Comparison of ENCODE assay signal across 23 mouse cellular contexts in the genomic region with DNA sequence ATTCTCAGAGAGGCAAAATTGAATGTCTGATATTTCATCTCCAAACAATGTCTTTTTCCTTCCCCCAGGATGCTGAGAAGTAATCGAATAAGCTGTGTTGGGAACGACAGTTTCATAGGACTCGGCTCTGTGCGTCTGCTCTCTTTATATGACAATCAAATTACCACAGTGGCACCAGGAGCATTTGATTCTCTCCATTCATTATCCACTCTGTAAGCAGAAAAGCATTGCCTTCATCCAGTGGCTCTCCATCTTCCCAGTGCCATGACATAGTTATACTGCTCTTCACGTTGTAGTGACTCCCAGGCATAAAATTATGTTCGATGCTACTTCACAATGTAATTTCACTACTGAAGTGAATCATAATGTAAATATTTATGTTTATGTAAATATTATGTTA.
DNase-seq lines count a peak whose midpoint lies in the region; ATAC-seq lines count a peak whose summit lies in the region.
"Had no signal": no experiment of that assay in that cellular context is flagged by ENCODE, and none has a peak within 500 bp of the region (broad histone marks: within the 10 kb centered on the region; RNA-seq: fewer than 3 reads in every experiment).

No protein-coding gene starts in this region.

- H3K36me3 ChIP-seq in hindbrain, embryonic 11.5 days (ENCODE audit: control insufficient read depth, insufficient read depth, low read length) = no peaks in the 10 kb centered on the region
- H3K36me3 ChIP-seq in hindbrain, embryonic 14.5 days (replicated peaks; ENCODE audit: control insufficient read depth, insufficient read depth) = peaks cover 6% of the 10 kb centered on the region; the same call in 1 of the 2 replicates
- no peaks in the 10 kb centered on the region for H3K36me3 ChIP-seq in hindbrain, embryonic 15.5 days
- H3K36me3 ChIP-seq in hindbrain, embryonic 10.5 days = peaks cover 16% of the 10 kb centered on the region
- no peaks in the 10 kb centered on the region for H3K36me3 ChIP-seq in midbrain, embryonic 13.5 days
- H3K36me3 ChIP-seq in midbrain, embryonic 10.5 days = peaks cover 22% of the 10 kb centered on the region
- H3K36me3 ChIP-seq: embryonic facial prominence, embryonic 12.5 days; embryonic facial prominence, embryonic 15.5 days had no signal

- 86% methylated on average over 6 of the region's 6 CpGs for WGBS in hindbrain, embryonic 11.5 days
- WGBS in hindbrain, embryonic 14.5 days = 54% methylated on average over 6 of the region's 6 CpGs
- 67% methylated on average over 6 of the region's 6 CpGs for WGBS in hindbrain, embryonic 15.5 days
- 88% methylated on average over 6 of the region's 6 CpGs for WGBS in hindbrain, embryonic 10.5 days
- WGBS in midbrain, embryonic 13.5 days = 60% methylated on average over 6 of the region's 6 CpGs
- WGBS in midbrain, embryonic 10.5 days = 90% methylated on average over 6 of the region's 6 CpGs

- no peaks in the 10 kb centered on the region for H3K4me1 ChIP-seq in hindbrain, embryonic 11.5 days (replicated peaks; ENCODE audit: control insufficient read depth, insufficient read depth, low read length)
- H3K4me1 ChIP-seq in hindbrain, embryonic 14.5 days (replicated peaks; ENCODE audit: control insufficient read depth, insufficient read depth, low read length) = no peaks in the 10 kb centered on the region
- H3K4me1 ChIP-seq in hindbrain, embryonic 15.5 days (replicated peaks) = no peaks in the 10 kb centered on the region
- H3K4me1 ChIP-seq in hindbrain, embryonic 10.5 days (replicated peaks) = no peaks in the 10 kb centered on the region
- H3K4me1 ChIP-seq in midbrain, embryonic 13.5 days (replicated peaks) = peaks cover 6% of the 10 kb centered on the region; the same call in 1 of the 2 replicates
- H3K4me1 ChIP-seq in midbrain, embryonic 10.5 days = peaks cover 5% of the 10 kb centered on the region; the same call in 1 of the 2 replicates
- H3K4me1 ChIP-seq: embryonic facial prominence, embryonic 12.5 days; embryonic facial prominence, embryonic 15.5 days had no signal

- H3K27me3 ChIP-seq in hindbrain, embryonic 11.5 days (ENCODE audit: control insufficient read depth, insufficient read depth, low read length) = no peaks in the 10 kb centered on the region
- H3K27me3 ChIP-seq in hindbrain, embryonic 14.5 days (ENCODE audit: control insufficient read depth, insufficient read depth, low read length) = no peaks in the 10 kb centered on the region
- H3K27me3 ChIP-seq in hindbrain, embryonic 15.5 days = no peaks in the 10 kb centered on the region
- H3K27me3 ChIP-seq in hindbrain, embryonic 10.5 days (ENCODE audit: insufficient read depth, poor library complexity, severe bottlenecking) = no peaks in the 10 kb centered on the region
- no peaks in the 10 kb centered on the region for H3K27me3 ChIP-seq in midbrain, embryonic 13.5 days
- H3K27me3 ChIP-seq in midbrain, embryonic 10.5 days (ENCODE audit: low read depth, poor library complexity, severe bottlenecking) = no peaks in the 10 kb centered on the region
- H3K27me3 ChIP-seq: embryonic facial prominence, embryonic 12.5 days; embryonic facial prominence, embryonic 15.5 days had no signal

- H3K27ac ChIP-seq in hindbrain, embryonic 11.5 days (ENCODE audit: low read depth, low read length) = no peak overlapping the region
- H3K27ac ChIP-seq in hindbrain, embryonic 14.5 days = no peak overlapping the region
- H3K27ac ChIP-seq in hindbrain, embryonic 15.5 days (replicated peaks) = 0 out of 2 replicates have a peak overlapping the region, but pooled peaks have one; percentile 27
- H3K27ac ChIP-seq in hindbrain, embryonic 10.5 days = no peak overlapping the region
- H3K27ac ChIP-seq in midbrain, embryonic 13.5 days = no peak overlapping the region
- H3K27ac ChIP-seq in midbrain, embryonic 10.5 days (replicated peaks) = no peak overlapping the region
- H3K27ac ChIP-seq: embryonic facial prominence, embryonic 12.5 days; embryonic facial prominence, embryonic 15.5 days; gastrocnemius, adult 2 months had no signal

- H3K4me3 ChIP-seq in hindbrain, embryonic 11.5 days (ENCODE audit: low read depth, low read length) = no peak overlapping the region
- H3K4me3 ChIP-seq in hindbrain, embryonic 14.5 days (replicated peaks; ENCODE audit: low read length) = no peak overlapping the region
- H3K4me3 ChIP-seq in hindbrain, embryonic 15.5 days = no peak overlapping the region
- H3K4me3 ChIP-seq in hindbrain, embryonic 10.5 days = no peak overlapping the region
- no peak overlapping the region for H3K4me3 ChIP-seq in midbrain, embryonic 13.5 days (replicated peaks)
- no peak overlapping the region for H3K4me3 ChIP-seq in midbrain, embryonic 10.5 days
- H3K4me3 ChIP-seq: embryonic facial prominence, embryonic 12.5 days; embryonic facial prominence, embryonic 15.5 days; gastrocnemius, adult 2 months had no signal

- 0 out of 2 replicates have a peak, but pooled peaks have one; percentile 30 for ATAC-seq in hindbrain, embryonic 11.5 days (ENCODE audit: low FRiP score)
- ATAC-seq in hindbrain, embryonic 14.5 days (ENCODE audit: low FRiP score) = no peak
- ATAC-seq in hindbrain, embryonic 15.5 days (ENCODE audit: low FRiP score, low read depth) = no peak
- ATAC-seq in midbrain, embryonic 13.5 days = peak; percentile 56; the same call in 1 of the 2 replicates
- ATAC-seq: activated CD4-positive, CD25-positive, alpha-beta regulatory T cell, adult 4 months; forebrain, embryonic 14.5 days; forebrain, postnatal 0 days; inflammation-experienced regulatory T-cells, adult 6 months had no signal

- H3K9me3 ChIP-seq in hindbrain, embryonic 11.5 days (ENCODE audit: control insufficient read depth, low read length) = no peaks in the 10 kb centered on the region
- H3K9me3 ChIP-seq in hindbrain, embryonic 14.5 days (ENCODE audit: control insufficient read depth, low read length) = no peaks in the 10 kb centered on the region
- no peaks in the 10 kb centered on the region for H3K9me3 ChIP-seq in hindbrain, embryonic 15.5 days
- H3K9me3 ChIP-seq in hindbrain, embryonic 10.5 days = no peaks in the 10 kb centered on the region
- no peaks in the 10 kb centered on the region for H3K9me3 ChIP-seq in midbrain, embryonic 13.5 days
- no peaks in the 10 kb centered on the region for H3K9me3 ChIP-seq in midbrain, embryonic 10.5 days (replicated peaks)
- H3K9me3 ChIP-seq: embryonic facial prominence, embryonic 12.5 days; embryonic facial prominence, embryonic 15.5 days had no signal

- no peak overlapping the region for H3K9ac ChIP-seq in hindbrain, embryonic 11.5 days (ENCODE audit: low read depth, low read length)
- no peak overlapping the region for H3K9ac ChIP-seq in hindbrain, embryonic 14.5 days
- H3K9ac ChIP-seq in hindbrain, embryonic 15.5 days = no peak overlapping the region
- no peak overlapping the region for H3K9ac ChIP-seq in midbrain, embryonic 13.5 days (replicated peaks)
- H3K9ac ChIP-seq: embryonic facial prominence, embryonic 12.5 days; embryonic facial prominence, embryonic 15.5 days; forebrain, postnatal 0 days had no signal

- DNase-seq in hindbrain, embryonic 11.5 days (ENCODE audit: low spot score) = no peak
- DNase-seq in hindbrain, embryonic 14.5 days (ENCODE audit: low spot score) = no peak
- no peak for DNase-seq in hindbrain, embryonic 10.5 days (ENCODE audit: low spot score)
- DNase-seq in midbrain, embryonic 10.5 days (ENCODE audit: low spot score) = no peak
- no peak for DNase-seq in ovary, adult 18-20 months (ENCODE audit: low spot score)
- DNase-seq: adrenal gland, adult 8-10 months; adrenal gland, postnatal 25 days; cerebellum, adult 11 months; cerebellum, adult 2 months; cerebellum, adult 9-11 months; cerebellum, postnatal 25 days; forebrain, postnatal 0 days; gastrocnemius, adult 2 months; gastrocnemius, postnatal 14 days; heart, adult 11 months had no signal

- H3K4me2 ChIP-seq in hindbrain, embryonic 11.5 days (replicated peaks; ENCODE audit: low read depth, low read length) = no peak overlapping the region
- H3K4me2 ChIP-seq in hindbrain, embryonic 14.5 days (replicated peaks) = no peak overlapping the region
- H3K4me2 ChIP-seq in hindbrain, embryonic 15.5 days = no peak overlapping the region
- H3K4me2 ChIP-seq in midbrain, embryonic 13.5 days (replicated peaks) = no peak overlapping the region
- H3K4me2 ChIP-seq: embryonic facial prominence, embryonic 12.5 days; embryonic facial prominence, embryonic 15.5 days; heart, embryonic 11.5 days had no signal

Comparison
In these comparisons a context has a peak if more than half of its experiments do, and no peak if none do; other contexts are left out.
1. ATAC-seq: peak in hindbrain, embryonic 11.5 days (single experiment) and midbrain, embryonic 13.5 days (single experiment); none in hindbrain, embryonic 14.5 days (single experiment) and hindbrain, embryonic 15.5 days (single experiment).